Mouse (Mus musculus) c-Kit-positive CD71-positive TER-119-negative erythroid progenitor cells, embryonic 14.5 days (primary cell): ENCODE results near the gene Cks1b.
A peak's percentile ranks its signal among the peaks of the same experiment; 100 is the strongest.

Source experiments
- DNase-seq: peaks from one replicate; pipeline ENCODE4 v3.0.0-alpha.2; 2013; ENCODE audit warnings: low read depth

Gene Cks1b

DNA sequence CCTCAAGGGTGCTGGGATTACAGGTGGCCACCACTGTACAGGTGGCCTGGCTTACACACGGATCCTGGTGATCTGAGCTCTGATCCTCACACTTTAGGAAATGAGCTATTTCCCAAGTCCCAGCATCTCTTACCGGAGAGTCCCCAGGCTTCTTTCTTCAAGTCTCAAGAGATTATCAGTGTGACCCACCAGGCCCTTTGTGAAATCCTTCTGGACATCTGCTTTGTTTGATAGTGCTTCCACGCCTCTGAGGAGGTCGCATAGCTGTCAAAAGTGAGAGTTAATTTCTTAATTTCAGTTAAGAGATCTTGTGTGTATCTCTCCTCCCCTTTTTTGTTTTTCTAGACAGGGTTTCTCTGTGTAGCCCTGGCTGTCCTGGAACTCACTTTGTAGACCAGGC, 7.7 kb upstream of the Cks1b start:
- DNase-seq: peak; percentile 88

- DNase-seq: no peak
Measured at GRCm38 (mm10) chr3:89425141-89425525, 7.0 kb upstream of the Cks1b start.

GRCm38 (mm10) chr3:89424416-89425140, 6.4 kb upstream of the Cks1b start:
- no peak for DNase-seq

- DNase-seq: no peak
Measured at GRCm38 (mm10) chr3:89422556-89423205, 4.5 kb upstream of the Cks1b start.

DNA sequence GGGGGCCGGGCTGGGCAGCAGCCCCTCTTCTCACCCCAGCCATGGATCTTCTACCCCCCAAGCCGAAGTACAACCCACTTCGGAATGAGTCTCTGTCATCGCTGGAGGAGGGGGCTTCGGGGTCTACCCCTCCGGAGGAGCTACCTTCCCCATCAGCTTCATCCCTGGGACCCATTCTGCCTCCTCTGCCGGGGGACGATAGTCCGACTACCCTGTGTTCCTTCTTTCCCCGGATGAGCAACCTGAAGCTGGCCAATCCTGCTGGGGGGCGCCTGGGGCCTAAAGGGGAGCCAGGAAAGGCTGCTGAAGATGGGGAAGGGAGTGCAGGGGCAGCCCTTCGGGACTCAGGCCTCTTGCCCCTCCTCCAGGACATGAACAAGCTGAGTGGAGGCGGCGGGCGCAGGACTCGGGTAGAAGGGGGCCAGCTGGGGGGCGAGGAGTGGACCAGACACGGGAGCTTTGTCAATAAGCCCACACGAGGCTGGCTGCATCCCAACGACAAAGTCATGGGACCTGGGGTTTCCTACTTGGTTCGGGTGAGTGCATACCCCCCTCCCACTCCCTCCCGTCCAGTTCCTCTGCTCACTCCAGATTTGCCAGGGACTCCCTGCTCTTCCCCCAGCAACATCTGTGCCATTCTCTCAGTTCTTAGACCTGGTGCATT, 3.8 kb upstream of the Cks1b start:
- DNase-seq: no peak

DNA sequence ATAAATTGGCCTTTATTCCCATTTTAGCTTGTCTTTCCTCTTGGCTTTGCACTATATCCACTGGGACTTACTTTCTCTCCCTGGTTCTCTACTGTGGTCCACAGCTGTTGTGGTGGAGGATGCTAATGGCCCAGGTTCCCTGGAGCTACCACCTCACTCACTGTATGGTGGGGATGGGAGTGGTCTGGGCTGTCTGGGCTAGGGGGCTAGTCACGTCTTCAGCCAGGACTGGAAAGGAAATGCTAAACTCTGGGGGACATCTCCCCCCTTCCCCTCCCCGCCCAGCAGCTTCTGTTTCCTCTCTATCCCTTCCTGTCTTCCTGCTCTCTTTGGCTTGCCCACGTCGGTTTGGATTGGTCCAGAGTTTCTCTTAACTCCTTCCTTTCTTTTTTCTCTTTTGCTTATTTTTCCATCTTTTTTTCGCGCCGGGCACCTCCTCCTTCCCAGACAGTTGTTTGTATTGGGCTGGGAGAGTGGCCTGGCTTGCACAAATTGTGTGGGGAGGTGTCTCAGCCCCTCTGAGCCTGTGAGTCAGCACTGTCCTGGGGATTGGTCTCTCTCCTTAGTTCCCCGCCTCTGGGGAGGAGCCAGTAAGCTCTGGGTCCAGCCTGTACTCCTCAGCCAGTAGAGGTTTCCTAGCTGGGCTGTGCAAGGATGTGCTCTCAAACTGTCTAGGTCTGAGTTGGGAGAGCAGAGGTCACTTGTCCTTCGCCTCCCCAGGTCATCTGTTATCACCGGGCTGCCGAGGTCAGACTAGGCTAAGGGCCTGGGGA, 3.0 kb upstream of the Cks1b start:
- peak; percentile 78 for DNase-seq

DNA sequence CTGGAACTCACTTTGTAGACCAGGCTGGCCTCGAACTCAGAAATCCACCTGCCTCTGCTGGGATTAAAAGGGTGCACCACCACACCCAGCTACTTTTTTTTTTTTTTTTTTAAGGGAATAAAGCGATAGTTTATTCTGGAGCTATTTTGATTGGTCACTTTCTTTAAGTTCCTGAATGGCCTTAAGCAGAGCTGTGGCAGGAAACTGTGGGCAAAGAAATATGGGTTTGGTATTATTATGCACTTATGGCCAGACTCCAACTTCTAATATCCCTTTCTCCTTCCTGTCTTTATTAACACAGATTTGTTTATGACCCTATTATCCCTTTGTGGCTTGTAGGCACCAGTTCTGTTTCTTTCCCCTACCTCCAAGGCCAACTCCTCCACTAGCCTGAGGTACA, 2.2 kb upstream of the Cks1b start:
- no peak for DNase-seq

- no peak for DNase-seq
Measured at GRCm38 (mm10) chr3:89419981-89420380, 1.8 kb upstream of the Cks1b start.

DNA sequence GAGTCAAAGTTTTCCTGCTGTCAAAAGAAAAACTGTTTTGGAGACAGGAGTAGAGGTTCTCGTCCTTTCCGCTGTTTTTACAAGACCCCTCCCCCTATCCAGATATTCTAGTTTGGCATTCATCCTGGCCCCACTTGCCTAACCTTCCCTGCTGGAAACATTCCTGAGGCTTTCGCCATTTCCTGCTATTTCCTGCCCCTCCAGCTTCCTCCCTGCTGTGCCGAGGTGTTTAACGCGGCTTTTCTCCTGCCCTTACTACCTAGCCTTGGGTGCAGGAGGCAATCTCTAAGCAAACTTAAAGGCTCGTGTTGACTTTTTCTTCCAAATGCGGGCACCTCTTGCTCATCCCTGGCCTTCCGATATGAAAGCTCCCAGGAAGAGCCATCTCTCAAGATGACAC, 1.4 kb upstream of the Cks1b start:
- DNase-seq: no peak

GRCm38 (mm10) chr3:89418861-89419250, 673 bp upstream of the Cks1b start:
- DNase-seq: no peak

GRCm38 (mm10) chr3:89417840-89418169, 378 bp downstream of the Cks1b start:
- DNase-seq: no peak

DNA sequence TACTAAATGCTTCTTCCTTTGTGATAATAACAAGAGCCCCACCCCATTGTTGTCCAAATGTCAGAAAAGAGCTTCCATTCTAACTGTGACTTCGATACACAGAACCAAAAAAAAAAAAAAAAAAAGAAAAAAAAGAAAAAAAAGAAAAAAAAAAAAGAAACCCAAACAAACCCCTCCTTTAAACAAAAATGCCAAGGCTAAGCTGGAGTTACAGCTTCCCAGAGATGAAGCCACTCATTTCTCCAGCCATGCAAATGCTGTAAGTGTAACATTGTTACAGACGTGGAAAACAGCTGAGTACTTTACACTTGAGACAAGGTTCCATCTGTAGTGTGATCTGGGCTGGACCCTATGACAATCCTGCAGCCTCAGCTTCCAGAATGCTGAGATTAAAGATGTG, 1.1 kb downstream of the Cks1b start:
- no peak for DNase-seq

DNA sequence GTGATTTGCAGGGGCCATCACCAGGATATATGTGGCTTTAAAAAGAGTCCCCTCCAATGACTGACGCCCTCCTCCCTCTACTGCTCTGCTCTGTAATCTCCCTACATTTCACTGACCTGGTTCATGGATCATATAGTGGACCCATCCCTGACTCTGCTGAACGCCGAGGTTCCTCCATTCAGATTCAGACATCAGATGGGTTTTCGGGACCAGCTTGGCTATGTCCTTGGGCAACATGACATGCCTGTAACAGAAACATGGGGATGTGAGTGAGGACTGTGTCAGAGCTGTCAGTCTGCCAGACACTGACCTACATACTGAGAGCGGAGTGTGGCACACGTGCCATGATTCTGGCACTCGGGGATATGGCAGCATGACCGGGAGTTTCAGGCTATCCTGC, 2.0 kb downstream of the Cks1b start:
- DNase-seq: no peak

DNA sequence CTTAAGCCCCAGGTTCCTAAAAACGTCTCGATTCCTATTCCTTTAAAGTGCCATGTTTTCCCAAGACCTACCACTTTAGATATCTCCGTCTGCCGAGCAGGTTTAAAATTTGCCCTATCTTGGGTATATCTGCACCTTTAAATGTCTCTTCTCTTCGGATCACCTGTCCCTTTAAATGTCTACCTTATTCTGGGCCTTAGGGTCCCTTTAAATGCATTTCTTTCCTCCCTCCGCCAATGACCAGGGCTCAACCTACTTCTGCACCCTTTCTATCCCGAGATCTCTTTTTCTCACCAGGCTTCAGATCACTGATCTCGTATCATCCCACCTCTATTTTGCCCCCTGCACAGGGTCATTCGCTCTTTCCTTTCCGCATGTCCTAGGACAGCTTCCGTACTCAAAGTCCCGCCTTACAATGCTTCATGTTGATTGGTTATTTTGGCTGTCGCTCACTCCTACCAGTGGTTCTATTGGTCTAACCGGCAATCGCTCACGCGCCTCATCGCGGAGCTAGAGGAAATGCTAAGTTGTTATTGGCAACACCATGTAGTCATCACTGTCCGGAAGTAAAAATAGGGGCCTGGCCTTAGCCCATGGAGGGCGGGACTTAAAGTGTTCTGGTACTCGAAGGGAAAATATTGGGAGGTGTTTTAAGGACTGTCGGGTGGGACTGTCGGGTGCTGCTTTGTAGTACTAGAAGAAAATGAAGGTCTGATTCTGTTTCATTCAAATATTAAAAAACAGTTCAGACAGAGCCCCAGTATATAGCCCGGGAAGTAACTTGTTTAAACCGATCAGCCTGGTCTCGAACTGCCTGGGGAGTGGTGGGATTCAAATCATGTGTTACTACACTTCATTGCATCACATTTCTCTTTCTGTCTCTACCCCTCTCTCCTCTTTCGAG, 6.4 kb downstream of the Cks1b start, which contains the start of gene Flad1:
Gene Flad1, minus strand, starts transcription at position 381 of the 904 bp plus-strand sequence.
- DNase-seq: peak; percentile 100

- no peak for DNase-seq
Measured at GRCm38 (mm10) chr3:89410864-89411263, 7.3 kb downstream of the Cks1b start.

DNA sequence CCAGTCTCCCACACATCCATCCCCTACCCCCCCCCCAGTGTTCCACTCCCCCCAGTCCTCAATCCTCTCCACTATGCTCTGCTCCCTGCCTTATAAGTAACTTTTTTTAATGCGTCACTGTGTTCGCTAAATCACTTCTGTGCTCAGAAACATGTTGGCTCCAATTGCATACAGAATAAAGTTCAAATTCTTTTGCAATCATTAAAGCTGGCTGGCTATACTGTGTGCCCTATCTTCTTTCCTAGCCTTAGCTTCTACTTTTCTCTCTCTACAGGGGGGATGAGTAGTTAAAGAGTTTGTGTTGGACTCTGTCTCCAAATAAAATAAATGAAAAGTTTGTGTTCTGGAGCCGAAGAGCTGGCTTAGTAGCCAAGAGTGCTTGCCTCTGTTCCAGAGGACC, 8.5 kb downstream of the Cks1b start:
- no peak for DNase-seq

GRCm38 (mm10) chr3:89408448-89408847, 9.7 kb downstream of the Cks1b start:
- DNase-seq: no peak

- DNase-seq: no peak
Measured at GRCm38 (mm10) chr3:89406887-89407286, 11.3 kb downstream of the Cks1b start.

- DNase-seq: no peak
Measured at GRCm38 (mm10) chr3:89402693-89403092, 15.5 kb downstream of the Cks1b start, which contains the start of gene Lenep. TSS of gene Lenep (minus strand) at chr3:89402793.

DNA sequence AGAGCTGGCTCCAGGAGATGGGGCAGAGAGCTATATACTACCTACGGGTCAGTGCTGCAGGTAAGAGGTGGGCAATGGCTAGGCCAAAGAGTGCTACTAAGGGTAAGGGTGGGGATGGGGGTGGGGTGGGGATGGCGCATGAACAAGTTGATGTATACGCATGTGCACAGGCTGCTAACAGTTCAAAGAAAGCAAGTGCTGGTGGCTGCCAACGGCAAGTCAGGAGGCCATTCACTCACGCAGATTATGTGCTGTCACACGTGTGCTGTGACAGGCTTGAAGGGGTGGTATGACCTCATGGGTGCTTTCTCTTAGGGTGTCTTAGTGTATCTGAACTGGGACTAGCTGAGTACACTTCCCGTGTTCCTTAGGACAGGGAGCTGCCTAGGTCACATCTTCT, 16.9 kb downstream of the Cks1b start:
- no peak for DNase-seq

DNA sequence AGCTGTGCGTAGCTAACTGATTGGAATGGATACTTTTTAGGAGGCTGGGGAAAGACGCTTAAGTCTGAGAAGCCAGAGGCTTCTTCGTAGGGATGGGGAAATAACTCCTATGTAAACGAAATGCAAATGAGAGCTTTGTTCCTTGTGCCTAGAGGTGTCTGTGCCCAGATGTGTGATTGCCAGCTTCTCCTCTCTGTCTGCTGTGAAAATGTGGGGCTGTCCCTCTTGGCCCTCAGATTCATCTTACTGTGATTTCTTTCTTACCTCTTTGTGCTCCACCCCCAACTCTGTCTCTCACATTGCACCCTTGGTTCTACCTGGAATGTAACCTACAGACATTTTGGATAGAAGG, 21.6 kb downstream of the Cks1b start:
- DNase-seq: no peak
